Mouse (Mus musculus): Measurements from ENCODE around the gene Sox13.

DNA sequence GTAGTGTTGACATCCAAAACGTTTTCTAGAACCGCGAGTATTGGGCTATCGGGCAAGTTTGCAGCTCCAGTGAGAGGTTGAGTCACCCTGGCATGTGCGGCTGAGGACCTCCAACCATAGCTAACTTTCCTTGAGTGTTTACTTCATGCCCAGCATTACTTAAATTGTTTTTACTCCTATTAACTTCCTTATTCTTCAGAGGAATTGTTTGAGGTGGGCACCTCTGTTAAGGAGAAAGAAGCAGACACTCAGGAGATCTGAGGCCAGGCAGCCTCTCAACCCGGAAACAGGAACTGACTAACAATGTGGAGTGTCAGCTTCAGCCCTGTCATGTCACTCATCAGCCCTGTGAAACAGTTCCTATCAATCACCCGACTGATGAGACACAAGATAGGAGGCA is 17.6 kb downstream of the Sox13 start:
- TF ChIP-seq CTCF (IDR thresholded peaks at IDR 0.05; ENCODE audit: borderline replicate concordance, insufficient read depth, low read length) (no peak), POLR2A (IDR thresholded peaks at IDR 0.05; ENCODE audit: low read depth, low read length) (no peak)

Measured in embryonic fibroblast, embryonic 13.5 days (primary cell).